Mouse (Mus musculus) ES-Bruce4 (cell line): ENCODE results near the gene Emp3.

Experiments used
- CTCF ChIP-seq: IDR thresholded peaks from one replicate; pipeline ENCODE4 v1.8.1; 2011; ENCODE audit warnings: low read depth, low read length
- EP300 ChIP-seq: IDR thresholded peaks from 2 replicates; pipeline ENCODE4 v1.6.1; 2011; ENCODE audit warnings: low read depth, low read length; ENCODE audit not compliant: insufficient read depth
- POLR2A ChIP-seq: IDR thresholded peaks from one replicate; pipeline ENCODE4 v1.8.1; 2011; ENCODE audit warnings: low read length; ENCODE audit not compliant: insufficient read depth

GRCm38 (mm10) chr7:45914067-45914466 lies 7.1 kb downstream of the Emp3 start:
- TF ChIP-seq POLR2A (no peak), CTCF (no peak), EP300 (no peak)
